Mouse (Mus musculus): ENCODE measurements around the gene Olfr723.
"Not testable (repeated sequence)": the region's sequence is repeated elsewhere in the genome, so short reads cannot be mapped to it uniquely, and the experiment has no call there.

Gene Olfr723

DNA sequence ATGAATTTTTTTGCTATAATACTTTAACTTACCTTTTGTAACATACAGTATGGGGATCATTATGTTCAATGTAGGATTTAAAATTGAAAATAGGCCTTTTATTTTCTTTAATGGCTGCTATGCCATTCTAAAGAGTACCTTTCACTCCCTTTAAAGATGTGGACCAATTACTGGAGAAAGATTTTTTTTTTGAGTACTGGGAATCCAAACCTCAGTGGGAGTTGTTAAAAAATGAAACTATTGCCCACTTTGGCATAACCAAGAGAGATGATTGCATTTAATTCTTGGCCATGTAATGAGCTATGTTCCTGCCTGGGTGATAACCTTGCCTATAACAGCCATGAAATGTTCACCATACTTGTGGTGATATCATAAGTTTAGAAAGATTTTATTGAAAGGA, at the start of gene Olfr723:
Olfr723 (minus strand) TSS at position 101 of the 400 bp plus-strand sequence.
- DNase-seq (ENCODE audit: low read depth), result not testable (repeated sequence)

DNA sequence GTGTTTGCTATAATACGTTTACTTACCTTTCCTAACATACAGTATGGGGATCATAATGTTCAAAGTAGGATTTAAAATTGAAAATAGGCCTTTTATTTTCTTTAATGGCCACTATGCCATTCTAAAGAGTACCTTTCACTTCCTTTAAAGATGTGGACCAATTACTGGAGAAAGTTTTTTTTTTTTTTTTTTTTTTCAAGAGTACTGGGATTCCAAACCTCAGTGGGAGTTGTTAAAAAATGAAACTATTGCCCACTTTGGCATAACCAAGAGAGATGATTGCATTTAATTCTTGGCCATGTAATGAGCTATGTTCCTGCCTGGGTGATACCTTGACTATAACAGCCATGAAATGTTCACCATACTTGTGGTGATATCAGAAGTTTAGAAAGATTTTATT, 31.6 kb upstream of the Olfr723 start, which contains the start of gene Olfr724:
Olfr724 (minus strand) TSS at position 101 of the 400 bp plus-strand sequence.
- not testable (repeated sequence) for DNase-seq (ENCODE audit: low read depth)

DNA sequence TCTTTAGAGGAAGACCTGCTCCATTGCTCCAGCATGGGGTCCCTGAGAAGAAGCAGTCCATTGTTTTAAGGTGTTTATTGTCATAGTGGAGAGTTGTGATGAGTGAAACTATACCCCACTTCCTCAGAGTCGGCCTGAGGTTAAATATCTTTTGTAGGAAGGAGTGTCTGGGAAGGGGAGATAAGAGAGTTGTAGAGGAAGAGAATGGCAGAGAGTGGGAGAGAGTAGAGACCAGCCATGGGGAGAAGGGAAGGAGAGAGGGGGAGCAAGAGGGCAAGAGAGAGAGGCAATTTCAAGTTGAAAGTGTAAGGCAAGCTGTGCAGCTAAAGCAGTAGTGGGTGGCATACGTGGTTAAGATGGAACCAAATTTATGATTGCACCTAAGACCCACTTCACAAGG, 24.3 kb upstream of the Olfr723 start:
- no peak for DNase-seq (ENCODE audit: low read depth)

DNA sequence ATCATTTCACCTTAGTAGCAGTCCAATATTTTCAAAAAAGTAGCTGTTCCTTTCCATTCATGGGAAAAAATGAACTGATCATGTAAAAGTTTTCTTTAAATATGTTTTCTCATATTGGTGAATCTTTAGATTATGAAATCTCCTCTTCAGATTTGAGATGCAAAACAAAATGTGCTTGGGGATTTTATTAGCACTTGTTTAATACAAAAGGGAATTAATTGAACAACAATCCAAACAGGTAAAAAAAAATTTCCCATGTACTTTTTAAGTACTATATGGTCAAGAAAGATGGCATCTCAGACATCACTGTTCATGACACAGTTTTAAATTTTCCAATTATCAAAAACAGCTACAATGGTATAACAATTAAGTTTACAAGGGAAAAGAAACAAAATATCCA, 29.7 kb downstream of the Olfr723 start, which contains the start of gene Olfr722:
Olfr722 (minus strand) TSS at position 101 of the 400 bp plus-strand sequence.
- DNase-seq (ENCODE audit: low read depth), result no peak

Measured in induced T-regulatory cell, adult 2 months (primary cell).